Mouse (Mus musculus): ENCODE data around the gene Sash1. TPM values are rescaled to one million over a fixed set of nuclear protein-coding genes. Genes with fewer than 3 reads are reported as not detected.
"Not testable (repeated sequence)": the region's sequence is repeated elsewhere in the genome, so short reads cannot be mapped to it uniquely, and the experiment has no call there.

Sash1 gene
- polyA plus RNA-seq, 1 experiment from 2014 or later = 4.4 TPM

- Histone ChIP-seq H3K9me3 (no peaks in the 10 kb centered on the region), H3K9ac (no peak overlapping the region), H3K27ac (no peak overlapping the region), H3K4me2 (no peak overlapping the region), H3K36me3 (no peaks in the 10 kb centered on the region; the same call in 1 of the 2 replicates), H3K4me1 (replicated peaks) (0 out of 2 replicates have a peak, but pooled peaks cover 3% of the 10 kb centered on the region), H3K4me3 (no peak overlapping the region), H3K27me3 (no peaks in the 10 kb centered on the region)
- 49% methylated on average over 13 of the region's 13 CpGs for WGBS
- ATAC-seq (ENCODE audit: low FRiP score) = no peak
Observed at GRCm38 (mm10) chr10:8719345-8719744, 166.5 kb downstream of the Sash1 start.

GRCm38 (mm10) chr10:8718831-8719230 lies 167.0 kb downstream of the Sash1 start:
- no peak for ATAC-seq (ENCODE audit: low FRiP score)
- Histone ChIP-seq H3K36me3 (no peaks in the 10 kb centered on the region; the same call in 1 of the 2 replicates), H3K4me1 (replicated peaks) (0 out of 2 replicates have a peak, but pooled peaks cover 3% of the 10 kb centered on the region), H3K9ac (no peak overlapping the region), H3K27ac (no peak overlapping the region), H3K4me2 (no peak overlapping the region), H3K4me3 (no peak overlapping the region), H3K27me3 (no peaks in the 10 kb centered on the region), H3K9me3 (no peaks in the 10 kb centered on the region)
- WGBS = 85% methylated on average over 7 of the region's 7 CpGs

GRCm38 (mm10) chr10:8717171-8717570 lies 168.7 kb downstream of the Sash1 start:
- Histone ChIP-seq H3K9me3 (no peaks in the 10 kb centered on the region), H3K4me3 (no peak overlapping the region), H3K27ac (no peak overlapping the region), H3K4me2 (no peak overlapping the region), H3K9ac (no peak overlapping the region), H3K4me1 (replicated peaks) (0 out of 2 replicates have a peak, but pooled peaks cover 3% of the 10 kb centered on the region), H3K36me3 (no peaks in the 10 kb centered on the region), H3K27me3 (no peaks in the 10 kb centered on the region)
- 83% methylated on average over 5 of the region's 5 CpGs for WGBS
- ATAC-seq (ENCODE audit: low FRiP score) = no peak

- Histone ChIP-seq H3K4me3 (no peak overlapping the region), H3K27me3 (no peaks in the 10 kb centered on the region), H3K4me1 (replicated peaks) (0 out of 2 replicates have a peak, but pooled peaks cover 3% of the 10 kb centered on the region), H3K36me3 (no peaks in the 10 kb centered on the region), H3K4me2 (0 out of 2 replicates have a peak overlapping the region, but pooled peaks have one; percentile 21), H3K27ac (no peak overlapping the region), H3K9ac (no peak overlapping the region), H3K9me3 (no peaks in the 10 kb centered on the region)
- 21% methylated on average over 12 of the region's 12 CpGs for WGBS
- peak; percentile 87 for ATAC-seq (ENCODE audit: low FRiP score)
Observed at GRCm38 (mm10) chr10:8715679-8716284, 170.1 kb downstream of the Sash1 start.

- H3K27me3 ChIP-seq; H3K9me3 ChIP-seq; H3K4me3 ChIP-seq; H3K9ac ChIP-seq; H3K4me1 ChIP-seq (replicated peaks); H3K27ac ChIP-seq; H3K36me3 ChIP-seq; ATAC-seq (ENCODE audit: low FRiP score); H3K4me2 ChIP-seq: not testable (repeated sequence)
- WGBS = 96% methylated on average over 1 of the region's 1 CpGs
Observed at GRCm38 (mm10) chr10:8696636-8697035, 189.2 kb downstream of the Sash1 start.

GRCm38 (mm10) chr10:8693996-8694500 lies 191.8 kb downstream of the Sash1 start:
- Histone ChIP-seq H3K27me3 (no peaks in the 10 kb centered on the region), H3K9me3 (no peaks in the 10 kb centered on the region), H3K4me3 (no peak overlapping the region), H3K9ac (no peak overlapping the region), H3K27ac (no peak overlapping the region), H3K4me1 (replicated peaks) (no peaks in the 10 kb centered on the region), H3K4me2 (no peak overlapping the region), H3K36me3 (no peaks in the 10 kb centered on the region)
- no peak for ATAC-seq (ENCODE audit: low FRiP score)
- WGBS = 81% methylated on average over 7 of the region's 7 CpGs

- ATAC-seq (ENCODE audit: low FRiP score) = no peak
- WGBS = 88% methylated on average over 4 of the region's 4 CpGs
Observed at GRCm38 (mm10) chr10:8693561-8693960, 192.3 kb downstream of the Sash1 start.

GRCm38 (mm10) chr10:8692531-8692930 lies 193.3 kb downstream of the Sash1 start:
- Histone ChIP-seq H3K9me3 (no peaks in the 10 kb centered on the region), H3K27me3 (no peaks in the 10 kb centered on the region), H3K4me3 (no peak overlapping the region), H3K4me1 (replicated peaks) (no peaks in the 10 kb centered on the region), H3K9ac (no peak overlapping the region), H3K36me3 (no peaks in the 10 kb centered on the region), H3K4me2 (no peak overlapping the region), H3K27ac (no peak overlapping the region)
- 96% methylated on average over 2 of the region's 2 CpGs for WGBS
- no peak for ATAC-seq (ENCODE audit: low FRiP score)

More at GRCm38 (mm10) chr10:8693561-8693960, 192.3 kb downstream of the Sash1 start:
- Histone ChIP-seq H3K4me1 (replicated peaks) (no peaks in the 10 kb centered on the region), H3K36me3 (no peaks in the 10 kb centered on the region), H3K27ac (no peak overlapping the region), H3K4me2 (no peak overlapping the region), H3K4me3 (no peak overlapping the region), H3K9me3 (no peaks in the 10 kb centered on the region), H3K9ac (no peak overlapping the region), H3K27me3 (no peaks in the 10 kb centered on the region)

GRCm38 (mm10) chr10:8686219-8686618 lies 199.7 kb downstream of the Sash1 start:
- H3K4me3 ChIP-seq = no peak overlapping the region
- no peak overlapping the region for H3K9ac ChIP-seq
- H3K27me3 ChIP-seq = no peaks in the 10 kb centered on the region
- no peak for ATAC-seq (ENCODE audit: low FRiP score)
- H3K36me3 ChIP-seq = no peaks in the 10 kb centered on the region
- H3K9me3 ChIP-seq = no peaks in the 10 kb centered on the region
- no peak overlapping the region for H3K27ac ChIP-seq
- H3K4me1 ChIP-seq (replicated peaks) = no peaks in the 10 kb centered on the region
- no peak overlapping the region for H3K4me2 ChIP-seq
- WGBS = 91% methylated on average over 1 of the region's 1 CpGs

GRCm38 (mm10) chr10:8685269-8685668 lies 200.6 kb downstream of the Sash1 start:
- Histone ChIP-seq H3K9me3 (no peaks in the 10 kb centered on the region), H3K4me2 (no peak overlapping the region)
- no peak for ATAC-seq (ENCODE audit: low FRiP score)

GRCm38 (mm10) chr10:8682900-8683299 lies 203.0 kb downstream of the Sash1 start:
- WGBS = 15% methylated on average over 4 of the region's 4 CpGs
- no peaks in the 10 kb centered on the region for H3K27me3 ChIP-seq
- H3K36me3 ChIP-seq = no peaks in the 10 kb centered on the region
- no peaks in the 10 kb centered on the region for H3K4me1 ChIP-seq (replicated peaks)
- no peaks in the 10 kb centered on the region for H3K9me3 ChIP-seq
- H3K4me2 ChIP-seq = no peak overlapping the region
- H3K4me3 ChIP-seq = no peak overlapping the region
- no peak overlapping the region for H3K27ac ChIP-seq
- no peak overlapping the region for H3K9ac ChIP-seq
- ATAC-seq (ENCODE audit: low FRiP score) = no peak

More at GRCm38 (mm10) chr10:8685269-8685668, 200.6 kb downstream of the Sash1 start:
- Histone ChIP-seq H3K27ac (no peak overlapping the region), H3K36me3 (no peaks in the 10 kb centered on the region), H3K4me1 (replicated peaks) (no peaks in the 10 kb centered on the region), H3K4me3 (no peak overlapping the region), H3K27me3 (no peaks in the 10 kb centered on the region), H3K9ac (no peak overlapping the region)
- 92% methylated on average over 7 of the region's 7 CpGs for WGBS

- no peak overlapping the region for H3K4me2 ChIP-seq
- no peak overlapping the region for H3K4me3 ChIP-seq
- H3K36me3 ChIP-seq = no peaks in the 10 kb centered on the region
- no peaks in the 10 kb centered on the region for H3K4me1 ChIP-seq (replicated peaks)
- no peaks in the 10 kb centered on the region for H3K9me3 ChIP-seq
- H3K27ac ChIP-seq = no peak overlapping the region
- no peak overlapping the region for H3K9ac ChIP-seq
- ATAC-seq (ENCODE audit: low FRiP score) = no peak
- 79% methylated on average over 6 of the region's 6 CpGs for WGBS
- no peaks in the 10 kb centered on the region for H3K27me3 ChIP-seq
Observed at GRCm38 (mm10) chr10:8682341-8682740, 203.5 kb downstream of the Sash1 start.

GRCm38 (mm10) chr10:8676722-8677121 lies 209.1 kb downstream of the Sash1 start:
- Histone ChIP-seq H3K9ac (no peak overlapping the region), H3K36me3 (no peaks in the 10 kb centered on the region)
- WGBS = 84% methylated on average over 5 of the region's 5 CpGs

More at GRCm38 (mm10) chr10:8676722-8677121, 209.1 kb downstream of the Sash1 start:
- no peak overlapping the region for H3K4me3 ChIP-seq
- no peaks in the 10 kb centered on the region for H3K4me1 ChIP-seq (replicated peaks)
- no peak for ATAC-seq (ENCODE audit: low FRiP score)
- no peaks in the 10 kb centered on the region for H3K9me3 ChIP-seq
- no peak overlapping the region for H3K27ac ChIP-seq
- H3K27me3 ChIP-seq = no peaks in the 10 kb centered on the region
- no peak overlapping the region for H3K4me2 ChIP-seq
